Mouse (Mus musculus) heart, postnatal 0 days (tissue): ENCODE results near the gene Reln.

Source experiments
- CTCF ChIP-seq: IDR thresholded peaks from 2 replicates; pipeline ENCODE4 v1.5.1; 2016; ENCODE audit warnings: antibody characterized with exemption, control low read depth, low read depth
- EP300 ChIP-seq: IDR thresholded peaks from 2 replicates; pipeline ENCODE4 v1.6.1; 2016; ENCODE audit warnings: antibody characterized with exemption, low read depth

- TF ChIP-seq CTCF (no peak), EP300 (no peak)
Observed at GRCm38 (mm10) chr5:22197926-22198325, 146.6 kb downstream of the Reln start.
